Mouse (Mus musculus): ENCODE measurements around the gene Rab1b.
A peak's percentile ranks its signal among the peaks of the same experiment; 100 is the strongest.
"Not testable (repeated sequence)": the region's sequence is repeated elsewhere in the genome, so short reads cannot be mapped to it uniquely, and the experiment has no call there.

The Rab1b gene

DNA sequence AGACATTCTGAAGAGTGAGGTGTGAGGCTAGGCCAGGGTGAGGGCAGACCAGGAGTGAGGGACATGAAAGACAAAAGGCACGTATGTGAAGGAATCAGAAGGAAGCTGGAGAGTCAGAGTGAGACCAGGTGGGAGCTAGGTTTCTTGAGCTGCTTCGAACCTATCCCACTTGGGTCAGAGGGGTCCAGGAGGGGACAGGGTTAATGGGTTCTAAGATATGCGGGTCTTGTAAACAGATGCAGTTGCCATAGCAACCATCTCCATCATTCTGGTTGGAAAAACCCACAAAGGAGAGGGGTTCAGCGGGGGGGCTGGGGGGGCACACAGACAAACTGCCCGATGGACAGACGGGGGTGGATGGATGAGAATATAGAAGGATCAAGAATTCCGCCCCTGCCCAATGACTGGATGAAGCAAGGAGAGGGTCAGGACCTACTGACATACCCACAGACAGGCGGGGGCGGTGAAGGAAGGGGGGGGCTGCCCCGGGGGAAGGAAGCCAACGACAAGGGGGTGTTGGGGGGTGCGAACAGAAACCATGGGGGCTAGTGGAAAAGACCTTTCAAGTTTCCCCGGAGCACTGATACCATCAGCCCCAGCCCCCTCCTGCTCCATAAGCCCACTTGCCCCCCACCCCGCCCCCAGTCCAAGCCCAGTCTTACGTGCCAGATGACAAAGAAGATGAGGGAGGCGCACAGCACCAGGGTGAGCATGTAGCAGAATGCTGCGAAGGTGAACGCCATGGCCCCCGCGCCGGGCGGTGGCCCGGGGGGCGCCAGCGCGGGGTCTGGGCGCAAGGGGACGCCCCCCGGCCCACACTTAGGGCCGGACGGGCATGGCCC lies 9.1 kb downstream of the Rab1b start:
- DNase-seq (ENCODE audit: low spot score): no peak

DNA sequence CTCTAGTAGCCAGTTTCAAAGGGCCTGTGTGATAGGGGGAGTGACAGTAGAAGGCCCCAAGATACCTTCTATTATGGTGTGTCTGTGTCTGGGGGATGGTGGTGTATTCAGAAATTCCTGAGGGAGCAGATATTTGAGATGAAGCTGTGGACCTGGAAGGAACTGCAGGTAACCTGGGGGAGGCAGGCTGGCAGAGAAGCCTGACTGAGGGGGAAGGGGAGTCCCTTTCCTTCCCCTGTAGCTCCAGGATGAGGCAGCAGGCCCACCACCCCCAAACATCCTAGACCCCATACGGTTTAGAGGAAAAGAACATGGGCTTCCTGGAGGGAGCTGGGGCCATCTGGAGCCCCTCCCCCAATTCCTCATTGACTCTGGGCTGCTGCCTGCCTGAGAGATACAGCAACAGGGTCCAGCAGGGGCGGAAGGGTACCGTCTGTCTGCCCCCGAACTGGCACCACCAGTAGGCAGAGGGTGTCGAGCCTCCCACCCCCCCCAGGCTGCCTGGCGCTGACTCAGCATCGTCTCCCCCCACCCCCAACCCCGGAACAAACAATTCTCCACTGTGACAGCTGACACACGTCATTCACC lies 10.9 kb downstream of the Rab1b start:
- no peak for DNase-seq (ENCODE audit: low spot score)

DNA sequence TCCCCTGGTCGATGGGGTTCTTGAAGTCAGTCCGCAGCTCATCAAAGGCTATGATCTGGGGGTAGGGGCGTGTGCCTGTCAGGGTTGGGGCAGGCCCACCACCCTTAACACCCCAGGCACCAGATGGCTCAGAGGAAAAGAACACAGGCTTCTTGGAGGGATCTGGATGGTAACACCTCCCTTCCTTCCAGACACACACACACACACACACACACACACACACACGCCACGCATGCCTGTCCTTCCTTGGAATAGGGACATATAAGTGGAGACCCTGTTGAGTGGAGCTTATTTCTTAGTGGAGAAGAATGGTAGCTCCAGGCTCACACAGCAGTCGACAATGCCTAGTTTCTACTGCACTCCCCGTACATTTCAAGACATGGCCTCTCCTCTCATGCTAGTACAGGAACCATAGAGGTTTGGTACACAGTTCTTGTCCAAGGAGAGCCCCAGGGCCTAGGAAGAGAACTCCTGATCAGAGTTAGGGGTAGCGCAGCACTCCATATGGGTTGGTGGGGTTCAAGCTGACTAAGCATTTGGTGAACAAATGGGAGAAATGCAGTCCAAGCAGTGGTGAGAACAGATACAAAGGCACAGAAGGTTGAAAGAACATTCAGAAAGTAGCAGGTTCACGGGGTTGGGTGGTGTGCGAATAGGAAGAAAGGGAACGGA lies 12.0 kb downstream of the Rab1b start:
- DNase-seq (ENCODE audit: low spot score): no peak

DNA sequence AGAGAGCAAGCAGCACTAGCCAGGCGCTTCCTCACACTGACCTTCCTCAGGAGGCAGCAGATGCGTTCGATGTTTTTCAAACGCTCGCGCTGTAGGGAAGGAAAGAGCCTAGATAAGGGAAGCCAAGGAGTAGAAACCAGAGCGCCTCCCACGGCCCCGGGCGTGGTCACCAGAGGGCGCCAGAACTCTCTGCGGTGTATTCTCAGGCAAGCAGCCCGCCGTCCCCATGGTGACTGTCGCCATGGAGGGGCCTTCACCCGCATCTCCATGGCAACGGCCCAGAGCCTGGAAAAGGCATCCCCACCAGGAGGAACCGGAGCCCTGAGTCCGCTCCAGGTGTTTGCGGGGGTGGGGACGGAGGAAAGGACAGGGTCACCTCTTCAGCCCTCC lies 12.6 kb downstream of the Rab1b start:
- DNase-seq (ENCODE audit: low spot score): peak; percentile 82

DNA sequence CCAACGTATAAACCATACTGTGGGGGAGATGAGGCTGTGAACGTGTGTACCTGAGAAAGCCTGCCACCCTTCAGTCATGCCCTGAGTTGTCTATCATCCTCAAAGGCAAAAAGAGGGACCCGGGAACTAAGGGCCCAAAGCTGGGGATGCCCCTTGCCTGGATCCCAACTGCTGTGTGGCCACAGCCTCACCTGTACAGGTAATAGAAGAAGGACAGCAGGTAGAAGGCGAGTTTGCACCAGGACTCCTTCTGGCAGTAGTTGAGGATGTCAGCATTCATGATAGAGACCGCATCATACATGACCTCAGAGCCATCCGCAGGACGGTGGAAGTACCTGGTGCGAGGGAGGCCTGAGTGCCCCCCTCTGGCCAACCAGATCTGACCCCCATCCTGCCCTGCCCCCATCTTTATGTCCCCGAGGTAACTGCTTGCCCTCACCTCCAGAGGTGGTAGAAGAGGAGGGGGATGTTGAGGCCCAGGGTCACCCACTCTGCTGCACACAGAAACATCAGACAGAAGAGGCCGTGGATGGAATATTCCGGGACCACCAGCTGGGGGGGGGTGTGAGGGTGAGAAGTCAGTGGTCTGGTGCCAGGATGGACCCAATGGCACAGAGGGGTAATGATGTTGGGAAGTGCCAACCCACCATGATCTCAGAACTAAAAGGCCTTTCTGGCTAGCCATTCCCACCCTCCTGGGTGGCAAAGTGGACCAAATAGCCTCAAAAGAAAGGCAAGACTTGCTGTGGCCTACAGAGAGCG lies 13.2 kb downstream of the Rab1b start:
- DNase-seq (ENCODE audit: low spot score): no peak

DNA sequence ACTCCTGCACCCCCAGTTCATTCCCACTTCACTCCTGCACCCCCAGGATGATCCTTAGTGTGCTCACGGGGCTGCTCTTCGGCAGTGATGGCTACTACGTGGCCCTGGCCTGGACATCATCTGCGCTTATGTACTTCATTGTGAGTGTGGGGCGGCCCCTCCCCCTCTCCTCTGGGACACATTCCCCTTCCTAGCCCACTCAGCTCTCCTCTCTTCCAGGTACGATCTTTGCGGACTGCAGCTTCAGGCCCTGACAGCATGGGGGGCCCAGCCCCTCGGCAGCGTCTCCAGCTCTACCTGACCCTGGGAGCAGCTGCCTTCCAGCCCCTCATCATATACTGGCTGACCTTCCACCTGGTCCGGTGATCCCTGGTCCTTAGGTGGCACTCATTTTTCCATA lies 14.8 kb downstream of the Rab1b start:
- DNase-seq (ENCODE audit: low spot score): no peak

DNA sequence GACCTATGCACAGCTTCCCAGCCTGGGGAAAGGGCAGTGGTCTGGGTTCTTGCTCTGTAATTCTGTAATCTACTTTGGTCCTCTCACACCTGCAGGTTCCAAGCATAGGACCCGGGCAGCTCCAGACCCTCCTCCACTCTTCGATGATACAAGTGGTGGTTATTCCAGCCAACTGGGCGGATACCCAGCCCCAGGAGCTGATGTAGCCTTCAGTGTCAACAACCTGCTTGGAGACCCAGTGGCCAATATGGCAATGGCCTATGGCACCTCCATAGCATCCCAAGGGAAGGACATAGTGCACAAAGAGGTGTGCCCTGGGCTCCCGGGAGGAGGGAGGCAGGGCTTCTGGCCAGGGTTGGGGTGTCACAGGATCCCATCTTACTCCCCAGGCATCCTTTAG lies 17.5 kb downstream of the Rab1b start:
- no peak for DNase-seq (ENCODE audit: low spot score)

DNA sequence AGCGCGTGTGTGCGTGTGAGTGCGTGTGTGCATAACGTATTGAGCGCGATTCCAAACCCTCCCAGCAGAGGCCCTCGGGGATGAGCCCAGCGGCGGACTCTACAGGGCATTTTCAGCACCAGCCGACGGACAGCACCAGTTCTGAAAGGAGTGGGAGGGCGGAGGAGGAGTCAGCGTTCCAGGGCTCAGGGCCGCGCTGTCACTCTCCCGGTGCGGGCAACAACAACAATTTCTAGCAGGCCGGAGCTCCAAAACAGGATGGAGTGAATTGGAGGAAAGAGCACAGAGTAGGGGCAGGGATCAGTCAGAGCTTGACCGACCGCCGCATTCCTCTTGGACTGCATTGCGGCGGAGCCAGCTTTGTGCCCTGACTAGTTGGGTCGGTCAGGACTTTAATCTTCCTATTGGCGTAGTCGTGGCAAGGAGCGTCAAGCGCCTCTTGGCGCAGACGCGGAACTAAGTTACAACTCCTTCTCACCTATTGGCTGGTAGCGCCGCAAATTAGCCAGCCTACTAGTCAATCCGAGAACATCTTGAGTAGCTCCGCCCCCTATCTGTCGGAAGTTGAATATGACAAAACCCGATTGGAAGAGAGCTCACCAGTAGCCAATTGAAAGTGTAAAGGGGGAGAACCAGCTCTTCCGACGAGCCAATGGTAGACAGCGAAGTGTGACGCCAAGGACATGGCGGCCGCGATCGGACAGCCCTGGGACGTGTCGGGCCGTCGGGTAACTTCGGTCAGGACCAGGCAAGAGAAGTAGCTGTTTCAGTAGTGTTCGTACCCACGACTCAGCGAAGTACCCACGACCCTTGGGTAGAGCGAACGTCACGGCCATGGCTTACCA lies 18.8 kb downstream of the Rab1b start, which contains the start of gene Yif1a:
Yif1a (plus strand) TSS at position 655 of the 845 bp plus-strand sequence.
- peak; percentile 97 for DNase-seq (ENCODE audit: low spot score)

DNA sequence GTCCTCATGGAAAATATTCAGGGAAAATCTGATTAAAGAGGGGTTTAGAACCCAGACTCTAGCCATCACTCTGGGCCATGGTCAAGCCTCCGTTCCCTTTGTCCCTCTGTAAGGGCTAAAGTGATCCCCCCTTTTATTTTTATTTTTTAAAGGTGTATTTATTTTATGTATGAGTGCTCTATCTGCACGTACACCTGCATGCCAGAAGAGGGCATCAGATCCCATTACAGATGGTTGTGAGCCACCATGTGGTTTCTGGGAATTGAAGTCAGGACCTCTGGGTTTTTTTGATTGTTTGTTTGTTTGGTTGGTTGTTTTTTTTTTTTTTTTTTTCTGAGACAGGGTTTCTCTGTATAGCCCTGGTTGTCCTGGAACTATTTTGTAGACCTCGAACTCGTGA lies 20.3 kb downstream of the Rab1b start:
- not testable (repeated sequence) for DNase-seq (ENCODE audit: low spot score)

DNA sequence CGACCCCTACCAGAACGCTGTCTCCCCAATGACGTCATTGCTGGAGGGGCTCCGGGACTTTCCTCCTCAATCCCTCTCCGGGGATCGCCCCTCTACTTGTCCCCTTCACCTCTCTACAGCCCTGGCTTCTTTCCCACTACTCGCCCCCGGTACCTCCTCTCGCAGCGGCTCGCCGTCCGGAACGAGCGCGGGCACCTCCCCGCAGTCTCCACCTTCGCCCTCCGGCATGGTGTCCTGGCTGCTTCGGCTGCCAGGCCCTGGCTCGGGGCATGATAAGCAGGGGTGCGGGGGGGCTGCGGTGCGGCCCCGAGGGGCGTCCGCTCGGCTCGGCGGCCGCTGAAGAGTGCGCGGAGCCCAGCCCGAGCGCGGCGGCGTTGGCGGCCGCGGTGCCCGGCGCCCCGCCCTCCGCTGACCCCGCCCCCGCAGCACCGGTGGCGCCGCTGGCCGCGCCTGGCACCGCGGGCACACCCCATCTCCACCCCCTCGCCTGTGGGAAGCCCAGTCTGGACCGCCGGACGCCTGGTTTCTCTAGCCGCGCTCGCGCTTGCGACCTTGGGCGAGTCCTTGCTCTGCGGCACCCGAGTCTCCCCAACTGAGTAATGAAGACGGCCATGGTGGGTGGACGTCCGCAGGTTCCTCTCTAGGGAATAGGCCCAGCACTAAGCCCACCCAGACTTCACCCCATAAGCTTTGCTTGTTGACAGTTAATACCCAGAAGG lies 21.6 kb downstream of the Rab1b start, which contains the start of gene Tmem151a:
Tmem151a (minus strand) TSS at position 387 of the 719 bp plus-strand sequence.
- no peak for DNase-seq (ENCODE audit: low spot score)

DNA sequence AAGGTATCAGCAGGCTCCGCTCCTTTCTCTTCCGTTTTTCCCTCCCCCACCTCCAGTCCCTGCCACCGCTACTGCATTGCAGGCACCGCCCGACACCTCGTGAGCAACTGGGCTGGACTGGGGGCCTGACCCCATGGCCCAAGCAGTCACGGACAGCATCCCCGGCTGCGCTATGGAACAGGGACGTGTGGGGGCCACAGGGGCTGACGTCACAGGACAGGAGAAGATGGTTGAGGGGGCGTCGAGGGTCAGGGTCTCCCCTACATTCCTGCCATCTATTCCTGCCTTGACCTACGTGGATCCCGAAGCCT lies 22.1 kb downstream of the Rab1b start:
- DNase-seq (ENCODE audit: low spot score): no peak

DNA sequence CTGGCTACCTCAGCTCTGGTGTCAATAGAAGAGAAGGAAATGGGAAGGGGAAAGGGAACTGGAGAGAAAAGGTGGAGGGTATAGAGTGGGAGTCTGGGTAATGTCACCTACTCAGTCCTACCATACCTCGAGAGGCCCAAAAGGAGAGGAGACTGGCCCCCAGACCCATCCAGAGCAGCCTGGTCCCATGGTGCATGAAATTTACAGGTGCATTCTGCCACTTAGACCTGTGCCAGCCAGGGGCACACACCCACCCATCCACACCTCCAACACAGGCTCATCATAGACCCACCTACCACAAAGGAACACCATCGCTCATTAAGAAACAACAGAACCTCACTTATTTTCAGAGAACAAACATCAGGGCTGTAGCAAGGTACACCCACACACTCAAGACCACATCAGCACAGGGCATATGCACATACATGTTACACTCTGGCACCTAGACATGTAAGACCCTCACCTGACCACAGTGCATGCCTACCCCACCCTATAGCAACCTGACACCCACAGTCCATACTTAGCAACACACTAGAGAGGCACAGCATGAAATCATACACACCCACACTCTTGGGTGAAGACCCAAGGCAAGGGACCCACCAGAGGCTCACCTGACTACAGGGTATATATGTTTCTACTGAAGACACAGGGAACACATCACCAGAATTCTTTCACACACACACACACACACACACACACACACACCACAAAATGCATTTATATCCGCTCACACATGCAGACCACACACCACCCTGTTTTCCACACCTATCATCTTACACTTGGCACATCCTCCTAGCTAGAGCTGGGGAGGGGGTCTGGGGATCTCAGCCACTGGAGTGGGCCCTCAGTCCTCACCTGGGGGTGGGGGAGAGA lies 22.7 kb downstream of the Rab1b start:
- no peak for DNase-seq (ENCODE audit: low spot score)

DNA sequence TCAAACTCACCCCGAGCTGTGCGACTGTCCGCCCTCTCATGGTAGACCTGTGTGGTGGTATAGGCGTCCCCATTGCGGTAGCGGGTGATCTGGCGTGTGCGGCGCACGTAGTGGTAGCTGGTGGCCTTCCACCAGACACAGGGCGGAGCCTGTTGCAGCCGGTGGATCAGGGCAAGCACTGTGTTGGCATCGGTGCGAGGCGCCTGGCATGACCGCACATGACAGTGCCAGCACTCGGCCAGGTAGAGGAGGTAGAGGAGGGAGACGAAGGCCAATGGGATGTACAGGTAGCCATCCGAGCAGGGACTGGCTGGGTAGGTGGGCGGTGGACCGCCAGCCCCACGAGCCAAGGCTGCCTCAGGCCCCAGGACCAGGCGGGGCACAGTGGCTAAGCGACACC lies 24.3 kb downstream of the Rab1b start:
- DNase-seq (ENCODE audit: low spot score): no peak

DNA sequence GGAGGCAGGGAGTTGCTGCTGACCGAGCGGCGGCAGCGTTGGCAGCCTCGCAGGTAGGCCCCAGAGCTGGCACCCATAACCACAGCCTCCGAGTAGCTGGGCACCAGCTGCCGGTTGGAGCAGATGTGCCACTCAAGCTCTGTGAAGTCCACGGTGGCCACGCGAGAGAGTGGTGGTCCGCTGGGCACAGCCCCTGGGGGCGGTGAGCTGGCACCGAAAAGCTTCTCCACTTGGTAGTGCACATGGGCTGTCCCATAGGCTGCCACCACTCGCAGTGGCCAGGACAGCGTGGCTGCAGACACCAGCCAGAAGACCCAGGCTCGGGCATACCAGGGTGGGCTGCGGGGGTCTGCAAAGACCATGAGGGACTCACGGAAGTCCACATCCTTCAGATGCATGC lies 24.9 kb downstream of the Rab1b start:
- no peak for DNase-seq (ENCODE audit: low spot score)

DNA sequence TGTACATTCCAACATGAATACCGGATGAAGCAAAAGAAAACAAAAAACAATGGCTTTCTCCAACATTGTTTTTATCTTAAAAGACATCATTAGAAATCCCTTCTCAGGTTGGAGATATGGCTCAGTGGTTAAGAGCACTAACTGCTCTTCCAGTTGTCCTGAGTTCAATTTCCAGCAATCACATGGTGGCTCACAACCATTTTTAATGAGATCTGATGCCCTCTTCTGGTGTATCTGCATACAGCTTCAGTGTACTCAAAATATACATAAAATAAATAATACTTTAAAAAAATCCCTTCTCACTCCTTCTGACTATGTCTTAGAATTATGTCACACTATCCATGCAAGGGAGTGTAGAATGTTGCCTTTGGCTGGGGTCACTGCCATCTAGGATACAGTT lies 27.6 kb downstream of the Rab1b start:
- DNase-seq (ENCODE audit: low spot score): no peak

DNA sequence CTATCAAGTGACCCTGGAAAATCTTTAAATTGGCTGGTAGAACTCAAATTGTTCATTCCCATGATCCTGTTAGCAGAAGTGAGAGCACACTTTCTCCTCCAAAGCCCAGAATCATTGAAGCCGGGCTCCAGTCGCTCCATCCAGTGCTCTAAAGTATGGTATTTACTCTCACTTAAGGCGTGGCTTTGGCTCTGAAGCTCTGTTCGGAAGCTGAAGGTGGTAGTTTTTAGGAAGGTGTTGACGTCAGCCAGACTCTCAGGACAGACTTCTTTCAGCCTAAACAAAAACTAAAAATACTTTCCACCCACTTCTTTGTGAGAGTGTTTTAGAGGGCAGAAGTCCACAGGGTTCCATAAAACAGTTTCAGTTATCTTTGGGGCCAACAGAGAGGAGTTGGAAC lies 33.4 kb downstream of the Rab1b start:
- no peak for DNase-seq (ENCODE audit: low spot score)

DNA sequence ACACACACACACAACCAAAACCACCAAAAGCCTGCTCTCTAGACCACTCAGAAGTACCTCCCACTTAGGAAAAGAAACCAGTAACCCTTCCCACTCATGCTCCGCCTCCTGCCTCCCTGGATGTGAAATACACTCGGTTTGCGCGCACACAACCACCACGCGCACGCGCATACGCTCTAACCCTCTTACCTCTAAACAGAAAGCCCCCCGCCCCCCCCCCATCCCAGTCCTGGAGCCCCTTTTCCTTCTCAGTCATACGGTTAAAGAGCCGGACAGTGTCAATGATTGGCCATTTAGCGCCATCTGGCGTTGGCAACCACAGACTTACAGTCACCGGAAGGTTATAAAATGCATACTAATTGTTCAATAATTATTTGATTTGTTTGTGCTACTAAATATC lies 33.8 kb downstream of the Rab1b start:
- DNase-seq (ENCODE audit: low spot score): no peak

DNA sequence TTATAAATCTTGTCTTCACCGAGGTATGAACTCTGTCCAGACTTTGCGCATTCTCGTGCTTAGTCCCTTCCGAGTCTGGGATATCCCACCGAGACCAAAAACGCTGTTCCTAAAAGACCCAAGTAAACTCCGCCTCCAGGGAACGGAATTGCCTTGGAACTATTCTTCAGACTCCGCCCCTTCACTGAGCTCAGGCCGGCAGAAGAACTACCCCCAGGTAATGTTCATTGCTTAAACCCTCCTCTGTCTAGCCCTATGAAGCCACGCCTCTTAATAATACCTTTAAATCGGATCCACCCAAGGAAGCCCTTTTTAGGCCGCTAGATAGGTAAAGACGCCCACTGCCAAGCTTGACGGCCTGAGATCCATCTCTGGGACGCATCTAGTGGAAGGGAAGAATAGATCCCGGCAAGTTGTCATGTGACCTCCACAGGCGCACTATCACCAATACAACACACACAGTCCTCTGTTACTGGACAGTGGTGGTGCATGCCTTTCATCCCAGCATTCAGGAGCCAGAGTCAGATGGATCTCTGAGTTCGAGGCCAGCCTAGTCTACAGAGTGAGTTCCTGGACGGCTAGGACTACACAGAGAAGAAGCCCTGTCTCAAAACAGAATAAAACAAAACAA lies 34.4 kb downstream of the Rab1b start:
- DNase-seq (ENCODE audit: low spot score): no peak

DNA sequence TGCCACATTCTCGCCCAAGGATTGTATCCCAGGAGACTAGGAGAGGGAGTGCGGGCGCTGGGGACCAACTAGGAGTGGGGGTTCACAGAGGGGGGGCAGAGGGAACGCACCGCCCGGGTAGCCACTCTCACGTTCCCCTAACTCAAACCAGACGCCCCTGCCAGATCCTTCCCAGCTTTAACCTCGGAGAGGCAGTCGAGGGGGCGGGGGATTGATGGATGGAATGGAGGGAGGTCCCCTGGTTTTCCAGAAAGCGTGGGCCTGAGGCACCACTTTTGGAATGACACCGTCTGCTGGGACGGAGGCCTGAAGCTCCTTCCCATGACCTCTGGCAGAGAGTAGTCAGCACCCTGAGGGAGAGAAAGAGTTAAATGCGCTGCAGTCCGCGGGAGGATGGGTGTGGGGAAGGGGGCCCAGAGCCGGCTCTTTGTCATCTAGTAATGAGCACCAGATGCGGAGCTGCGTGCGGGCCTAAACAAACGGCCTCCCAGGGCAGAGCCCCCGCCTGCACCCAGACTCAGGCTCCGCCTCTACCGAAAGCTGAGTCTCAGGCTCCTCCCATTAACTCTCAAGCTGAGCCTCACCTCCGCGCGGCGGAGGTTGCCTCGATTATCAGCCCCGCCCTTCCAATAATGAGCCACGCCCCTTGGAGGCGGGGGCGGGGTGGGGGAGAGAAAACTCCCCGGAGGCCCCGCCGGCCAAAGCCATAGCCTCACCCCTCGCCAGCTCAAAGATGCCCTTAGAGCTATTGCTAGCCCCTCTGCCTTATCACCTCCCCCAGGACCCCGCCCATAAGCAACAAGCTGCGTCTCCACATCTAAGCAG lies 35.1 kb downstream of the Rab1b start:
- DNase-seq (ENCODE audit: low spot score): peak; percentile 53

Measured in T-cell, adult 2 months (primary cell).